Mouse (Mus musculus) midbrain, embryonic 16.5 days (tissue): ENCODE measurements around the gene Rab3il1. TPM values are rescaled to one million over a fixed set of nuclear protein-coding genes. Genes with fewer than 3 reads are reported as not detected.
A peak's percentile ranks its signal among the peaks of the same experiment; 100 is the strongest.

Source experiments
- ATAC-seq: fragments of 200-750 bp; cut with Nextera tagmentation; 2 replicates; pipeline ENCODE4 v1.8.0; 2017; ENCODE audit warnings: moderate TSS enrichment
- H3K27ac ChIP-seq: fragments of 300-500 bp; sonication (generic); 2 replicates; pipeline ENCODE4 v1.5.1; 2014; ENCODE audit warnings: mild to moderate bottlenecking, low read length, mixed read lengths
- H3K27me3 ChIP-seq: fragments of 300-500 bp; sonication (generic); 2 replicates; pipeline ENCODE4 v1.6.1; 2014; ENCODE audit warnings: low read depth, low read length, mixed read lengths; ENCODE audit not compliant: control insufficient read depth, insufficient read depth
- H3K36me3 ChIP-seq: fragments of 300-500 bp; sonication (generic); 2 replicates; pipeline ENCODE4 v1.6.1; 2014; ENCODE audit warnings: mild to moderate bottlenecking, low read length, moderate library complexity, mixed read lengths; ENCODE audit not compliant: control insufficient read depth, insufficient read depth
- H3K4me1 ChIP-seq: fragments of 300-500 bp; sonication (generic); 2 replicates; pipeline ENCODE4 v1.6.1; 2014; ENCODE audit warnings: mild to moderate bottlenecking, low read length, mixed read lengths; ENCODE audit not compliant: control insufficient read depth, insufficient read depth
- H3K4me2 ChIP-seq: fragments of 300-500 bp; sonication (generic); 2 replicates; pipeline ENCODE4 v1.6.1; 2014; ENCODE audit warnings: mild to moderate bottlenecking, low read length, mixed read lengths
- H3K4me3 ChIP-seq: fragments of 300-500 bp; sonication (generic); 2 replicates; pipeline ENCODE4 v1.5.1; 2014; ENCODE audit warnings: low read depth, mild to moderate bottlenecking, low read length, moderate library complexity, mixed read lengths
- H3K9ac ChIP-seq: fragments of 300-500 bp; sonication (generic); 2 replicates; pipeline ENCODE4 v1.6.1; 2014; ENCODE audit warnings: low read depth, low read length, mixed read lengths
- H3K9me3 ChIP-seq: fragments of 300-500 bp; sonication (generic); replicated peaks from 2 replicates; pipeline ENCODE4 v1.6.1; 2014; ENCODE audit warnings: mild to moderate bottlenecking, low read length, mixed read lengths; ENCODE audit not compliant: control insufficient read depth, poor library complexity, severe bottlenecking
- WGBS: fragments of 180-500 bp; shearing (Covaris S2); extraction: QIAGEN DNeasy Blood & Tissue Kit; methylation state at CpG from one replicate; pipeline ENCODE4 v1.1.7; 2014; 5-methylcytosine and 5-hydroxymethylcytosine counted together
- polyA plus RNA-seq: library from polyadenylated mRNA; unstranded; fragments of >200 nt; fragmentation: Nextera tagmentation; extraction: Ambion mirVana; gene quantifications from 2 replicates; pipeline ENCODE4 v1.2.1, GENCODE M21; 2015

The Rab3il1 gene
- polyA plus RNA-seq, 1 experiment from 2014 or later: 21.4 TPM

DNA sequence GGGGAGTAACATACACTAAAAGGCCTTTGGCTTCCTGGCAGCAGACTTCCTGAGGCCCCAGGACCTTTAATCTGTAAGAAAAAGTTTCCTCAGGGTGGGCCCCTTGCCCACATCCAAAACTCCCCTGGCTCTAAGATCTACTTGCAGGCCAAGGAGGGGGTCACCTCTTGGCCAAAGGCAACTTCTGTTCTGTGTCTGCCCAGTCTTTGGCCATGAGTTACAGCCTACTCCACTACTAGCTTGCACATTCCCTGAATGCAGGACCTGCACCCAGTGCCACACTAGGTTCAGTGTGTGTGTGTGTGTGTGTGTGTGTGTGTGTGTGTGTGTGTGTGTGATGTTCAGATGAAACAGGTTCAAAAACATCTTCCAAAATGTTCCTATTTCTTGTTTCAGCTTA lies 13.9 kb upstream of the Rab3il1 start:
- ATAC-seq: no peak
- Histone ChIP-seq H3K4me1 (peaks cover 11% of the 10 kb centered on the region), H3K9me3 (no peaks in the 10 kb centered on the region), H3K4me2 (no peak overlapping the region), H3K27ac (no peak overlapping the region), H3K36me3 (peaks cover 11% of the 10 kb centered on the region), H3K27me3 (no peaks in the 10 kb centered on the region), H3K4me3 (no peak overlapping the region), H3K9ac (no peak overlapping the region)

- no peaks in the 10 kb centered on the region for H3K27me3 ChIP-seq
- 68% methylated on average over 17 of the region's 17 CpGs for WGBS
- no peak overlapping the region for H3K27ac ChIP-seq
- no peak overlapping the region for H3K4me3 ChIP-seq
- peaks cover 11% of the 10 kb centered on the region for H3K36me3 ChIP-seq
- H3K4me2 ChIP-seq: no peak overlapping the region
- H3K9ac ChIP-seq: no peak overlapping the region
- no peaks in the 10 kb centered on the region for H3K9me3 ChIP-seq
- ATAC-seq: no peak
- no peaks in the 10 kb centered on the region; the same call in 1 of the 2 replicates for H3K4me1 ChIP-seq
Measured at GRCm38 (mm10) chr19:9989171-9989883, 12.1 kb upstream of the Rab3il1 start.

- Histone ChIP-seq H3K9me3 (no peaks in the 10 kb centered on the region), H3K27me3 (no peaks in the 10 kb centered on the region), H3K36me3 (peaks cover 9% of the 10 kb centered on the region), H3K9ac (no peak overlapping the region), H3K4me3 (no peak overlapping the region), H3K4me1 (no peaks in the 10 kb centered on the region; the same call in 1 of the 2 replicates), H3K27ac (no peak overlapping the region), H3K4me2 (no peak overlapping the region)
- ATAC-seq: no peak
Measured at GRCm38 (mm10) chr19:9989884-9990256, 11.6 kb upstream of the Rab3il1 start.

GRCm38 (mm10) chr19:9991304-9991703 lies 10.2 kb upstream of the Rab3il1 start:
- Histone ChIP-seq H3K9ac (no peak overlapping the region), H3K4me3 (no peak overlapping the region), H3K27ac (no peak overlapping the region), H3K4me1 (no peaks in the 10 kb centered on the region; the same call in 1 of the 2 replicates), H3K4me2 (no peak overlapping the region), H3K9me3 (no peaks in the 10 kb centered on the region), H3K27me3 (no peaks in the 10 kb centered on the region), H3K36me3 (no peaks in the 10 kb centered on the region)
- no peak for ATAC-seq
- 20% methylated on average over 5 of the region's 5 CpGs for WGBS

DNA sequence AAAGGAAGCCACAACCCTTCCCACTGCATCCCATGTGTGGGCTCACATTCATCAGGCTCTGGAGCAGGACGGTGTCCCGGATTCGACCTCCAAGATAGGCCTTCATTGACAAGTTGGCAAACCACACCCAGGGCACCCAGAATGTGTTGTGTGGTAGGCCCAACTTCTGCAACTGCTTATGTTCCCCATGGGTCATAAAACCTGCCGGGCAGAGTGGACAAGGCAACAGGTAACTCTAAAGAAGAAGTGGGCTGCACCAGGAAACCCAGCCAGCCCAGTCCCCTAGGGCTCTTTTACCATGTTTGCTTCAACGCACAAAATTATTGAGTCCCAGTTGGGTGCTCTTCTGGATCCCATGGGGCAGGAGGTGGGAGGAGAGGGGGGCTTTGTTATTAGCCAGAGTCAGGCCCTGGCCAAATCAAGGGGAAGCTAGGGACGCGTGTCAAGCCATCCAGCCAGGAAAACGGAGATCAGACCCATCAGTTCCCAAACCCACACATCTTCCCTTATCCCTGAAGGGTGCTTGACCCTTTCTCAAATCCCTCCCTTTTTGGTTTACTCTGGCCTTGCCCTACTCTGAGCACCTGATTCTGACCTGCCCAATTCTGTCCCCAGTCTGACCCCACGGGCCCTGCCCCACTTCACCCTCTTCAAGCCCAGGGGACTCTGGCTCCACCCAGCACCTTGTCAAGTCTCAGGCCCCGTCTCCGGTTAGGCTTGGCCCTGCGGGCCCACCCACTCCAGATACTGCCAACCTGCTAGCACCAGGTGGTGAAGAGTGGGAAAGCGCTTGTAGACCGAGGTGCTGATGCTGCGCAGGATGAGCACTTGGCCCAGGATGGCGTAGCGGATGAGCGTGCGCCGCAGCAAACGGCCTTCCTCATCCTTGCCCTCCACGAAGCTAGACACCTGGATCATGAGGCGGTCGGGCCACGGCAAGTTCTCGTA lies 9.2 kb upstream of the Rab3il1 start:
- Histone ChIP-seq H3K27me3 (no peaks in the 10 kb centered on the region), H3K27ac (no peak overlapping the region), H3K9me3 (no peaks in the 10 kb centered on the region), H3K4me2 (peak overlapping the region; percentile 57), H3K4me3 (peak overlapping the region; percentile 30), H3K36me3 (no peaks in the 10 kb centered on the region), H3K9ac (peak overlapping the region; percentile 53), H3K4me1 (no peaks in the 10 kb centered on the region; the same call in 1 of the 2 replicates)
- ATAC-seq: peak; percentile 74
- WGBS: 45% methylated on average over 26 of the region's 26 CpGs

GRCm38 (mm10) chr19:9993036-9993656 lies 8.3 kb upstream of the Rab3il1 start:
- H3K4me3 ChIP-seq: peak overlapping the region; percentile 30
- peak; percentile 90 for ATAC-seq
- 0 out of 2 replicates have a peak overlapping the region, but pooled peaks have one; percentile 11 for H3K27ac ChIP-seq
- H3K36me3 ChIP-seq: no peaks in the 10 kb centered on the region
- H3K4me2 ChIP-seq: peak overlapping the region; percentile 57
- WGBS: 7% methylated on average over 17 of the region's 17 CpGs
- no peaks in the 10 kb centered on the region for H3K9me3 ChIP-seq
- H3K4me1 ChIP-seq: no peaks in the 10 kb centered on the region; the same call in 1 of the 2 replicates
- peak overlapping the region; percentile 53 for H3K9ac ChIP-seq
- H3K27me3 ChIP-seq: no peaks in the 10 kb centered on the region

DNA sequence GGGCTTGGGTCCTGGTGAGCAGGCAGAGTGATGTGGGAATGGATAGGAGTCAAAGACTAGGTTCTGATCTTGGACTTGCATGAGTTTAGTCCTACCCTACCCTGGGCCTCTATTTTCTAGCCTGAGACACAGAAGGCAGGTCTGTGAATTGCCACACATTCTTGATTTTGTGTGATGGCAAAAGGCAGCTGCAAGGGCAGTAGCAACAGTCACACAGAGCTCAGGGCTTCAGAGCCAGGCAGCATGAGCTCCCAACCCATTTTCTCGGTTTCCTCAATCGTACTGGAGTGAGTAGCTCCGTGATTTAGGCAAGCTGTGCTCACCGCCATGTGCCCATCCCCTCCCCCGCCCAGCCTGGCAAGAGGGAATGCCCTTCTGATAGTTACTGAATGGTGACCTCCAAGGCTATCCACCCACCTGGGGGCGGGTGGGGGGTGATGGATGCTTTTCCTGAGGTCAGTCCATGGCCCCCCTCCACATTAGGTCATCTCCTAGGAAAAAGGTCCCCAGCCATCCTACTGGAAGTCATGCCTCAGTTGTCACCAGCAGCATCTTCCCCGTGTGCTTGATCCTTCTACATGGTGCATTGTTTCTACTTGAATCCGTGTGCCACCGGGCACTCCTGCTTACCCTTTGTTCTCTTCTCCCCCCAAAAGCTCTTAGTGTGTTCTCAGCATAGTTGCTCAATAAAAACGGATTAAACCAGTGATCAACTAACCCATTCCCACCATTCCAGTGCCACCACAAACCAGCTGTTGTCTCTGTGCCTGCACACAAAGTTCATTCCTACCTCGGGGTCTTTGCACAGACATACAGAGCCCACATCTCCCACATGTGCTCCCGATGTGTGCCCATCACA lies 4.0 kb upstream of the Rab3il1 start:
- Histone ChIP-seq H3K9ac (no peak overlapping the region), H3K36me3 (no peaks in the 10 kb centered on the region), H3K27me3 (no peaks in the 10 kb centered on the region)

GRCm38 (mm10) chr19:9998063-9998416 lies 3.4 kb upstream of the Rab3il1 start:
- Histone ChIP-seq H3K4me2 (no peak overlapping the region), H3K36me3 (no peaks in the 10 kb centered on the region), H3K27me3 (no peaks in the 10 kb centered on the region), H3K4me1 (no peaks in the 10 kb centered on the region; the same call in 1 of the 2 replicates), H3K9ac (no peak overlapping the region), H3K9me3 (no peaks in the 10 kb centered on the region), H3K27ac (no peak overlapping the region), H3K4me3 (no peak overlapping the region)
- 83% methylated on average over 2 of the region's 2 CpGs for WGBS
- no peak for ATAC-seq

More for the DNA sequence above, 4.0 kb upstream of the Rab3il1 start:
- Histone ChIP-seq H3K9me3 (no peaks in the 10 kb centered on the region), H3K4me3 (no peak overlapping the region), H3K4me1 (no peaks in the 10 kb centered on the region; the same call in 1 of the 2 replicates), H3K4me2 (no peak overlapping the region), H3K27ac (no peak overlapping the region)
- WGBS: 74% methylated on average over 12 of the region's 12 CpGs
- ATAC-seq: no peak
